Mouse (Mus musculus): ENCODE results near the gene Rgs1.

Rgs1 gene

DNA sequence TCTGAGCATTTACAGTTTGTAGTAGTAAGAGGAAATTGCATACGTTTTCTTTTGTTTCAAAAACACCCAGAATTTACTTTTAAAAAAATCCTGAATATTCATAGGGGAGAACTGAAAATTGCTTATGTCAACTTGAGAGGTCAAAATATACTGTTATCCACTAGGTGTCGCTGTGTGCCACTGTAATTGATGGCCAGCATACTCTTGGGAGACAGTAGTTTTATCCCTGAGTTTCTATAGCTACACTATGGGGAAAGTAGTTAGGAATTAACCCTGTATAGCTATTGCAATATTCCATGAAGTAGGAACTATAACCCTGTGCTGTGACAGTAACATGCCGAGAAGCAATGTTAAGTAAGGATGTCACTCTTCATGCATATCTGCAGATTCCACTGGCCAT lies 51.4 kb downstream of the Rgs1 start:
- no peak for DNase-seq (ENCODE audit: low spot score)
